Mouse (Mus musculus) hindbrain, embryonic 13.5 days (tissue): Measurements from ENCODE around the gene Litaf. TPM values are rescaled to one million over a fixed set of nuclear protein-coding genes. Genes with fewer than 3 reads are reported as not detected.

Source experiments
- ATAC-seq: fragments of 200-750 bp; cut with Nextera tagmentation; 2 replicates; pipeline ENCODE4 v1.8.0; 2017; ENCODE audit warnings: moderate TSS enrichment; ENCODE audit not compliant: low FRiP score
- H3K27ac ChIP-seq: fragments of 300-500 bp; sonication (generic); 2 replicates; pipeline ENCODE4 v1.5.1; 2015; ENCODE audit warnings: inconsistent platforms, mild to moderate bottlenecking, moderate library complexity
- H3K27me3 ChIP-seq: fragments of 300-500 bp; sonication (generic); 2 replicates; pipeline ENCODE4 v1.6.1; 2015; ENCODE audit warnings: mild to moderate bottlenecking, inconsistent platforms
- H3K36me3 ChIP-seq: fragments of 300-500 bp; sonication (generic); 2 replicates; pipeline ENCODE4 v1.6.1; 2015; ENCODE audit warnings: mild to moderate bottlenecking, inconsistent platforms
- H3K4me1 ChIP-seq: fragments of 300-500 bp; sonication (generic); replicated peaks from 2 replicates; pipeline ENCODE4 v1.6.1; 2015; ENCODE audit warnings: inconsistent platforms
- H3K4me2 ChIP-seq: fragments of 300-500 bp; sonication (generic); 2 replicates; pipeline ENCODE4 v1.6.1; 2015; ENCODE audit warnings: inconsistent platforms, mild to moderate bottlenecking, moderate library complexity
- H3K4me3 ChIP-seq: fragments of 300-500 bp; sonication (generic); 2 replicates; pipeline ENCODE4 v1.5.1; 2015; ENCODE audit warnings: mild to moderate bottlenecking, inconsistent platforms
- H3K9ac ChIP-seq: fragments of 300-500 bp; sonication (generic); 2 replicates; pipeline ENCODE4 v1.6.1; 2015; ENCODE audit warnings: mild to moderate bottlenecking, inconsistent platforms
- H3K9me3 ChIP-seq: fragments of 300-500 bp; sonication (generic); 2 replicates; pipeline ENCODE4 v1.6.1; 2016; ENCODE audit warnings: inconsistent platforms
- WGBS: fragments of 180-500 bp; shearing (Covaris S2); methylation state at CpG from one replicate; pipeline ENCODE4 v1.1.7; 2015; 5-methylcytosine and 5-hydroxymethylcytosine counted together
- polyA plus RNA-seq: library from polyadenylated mRNA; unstranded; fragments of >200 nt; fragmentation: Nextera tagmentation; extraction: Ambion mirVana; gene quantifications from 2 replicates; pipeline ENCODE4 v1.2.1, GENCODE M21; 2015

Litaf gene
- polyA plus RNA-seq: 36.4 and 40.6 TPM in 2 replicates

DNA sequence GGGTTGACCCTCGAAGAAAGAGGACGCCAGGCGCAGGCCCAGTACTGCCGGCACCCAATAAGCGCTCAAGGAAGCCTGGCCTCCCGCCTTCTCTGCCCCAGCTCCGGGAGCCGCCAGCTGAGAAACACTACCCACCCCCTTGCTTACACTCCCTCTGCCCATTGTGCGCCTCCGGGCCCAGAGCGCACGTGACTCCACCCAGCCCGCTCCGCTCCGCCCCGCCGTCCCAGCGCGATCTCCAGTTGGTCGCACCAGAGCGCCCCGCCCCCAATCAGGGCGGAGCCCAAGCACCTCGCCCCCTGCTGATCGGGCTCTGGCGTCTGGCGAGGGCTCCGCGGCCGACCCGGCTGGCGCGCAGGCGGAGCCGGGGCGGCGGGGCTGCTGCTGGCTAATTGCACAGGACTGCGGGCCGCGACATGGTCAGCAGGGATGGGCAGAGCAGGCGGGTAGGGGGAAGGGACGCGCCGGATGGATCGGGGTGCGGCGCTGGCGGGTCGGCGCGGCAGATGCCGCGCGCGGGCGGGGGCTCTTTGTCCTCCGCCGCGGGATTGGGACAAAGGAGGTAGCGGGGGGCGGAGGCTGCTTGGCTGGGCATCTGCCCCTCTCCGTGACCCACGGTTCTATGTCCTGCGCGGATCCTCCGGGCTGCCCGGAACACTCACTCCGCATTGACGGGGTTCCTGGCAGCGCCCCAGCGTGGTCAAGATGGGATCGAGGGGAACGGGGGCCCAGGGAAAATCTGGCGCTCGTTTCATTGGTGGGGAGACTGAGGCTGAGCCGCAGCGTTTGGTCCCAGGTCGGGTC is at the start of gene Litaf:
Litaf (minus strand) TSS at position 129 of the 804 bp plus-strand sequence.
- Histone ChIP-seq H3K4me1 (peaks cover 73% of the 10 kb centered on the region), H3K27me3 (no peaks in the 10 kb centered on the region), H3K9me3 (no peaks in the 10 kb centered on the region), H3K9ac (peak within 1 kb of the TSS; percentile 99), H3K27ac (peak within 1 kb of the TSS; percentile 99), H3K4me3 (peak within 1 kb of the TSS; percentile 80), H3K36me3 (0 out of 2 replicates have a peak, but pooled peaks cover under 1% of the 10 kb centered on the region), H3K4me2 (peak within 1 kb of the TSS; percentile 92)
- ATAC-seq: peak; percentile 96
- WGBS: under 1% methylated on average over 78 of the region's 78 CpGs

DNA sequence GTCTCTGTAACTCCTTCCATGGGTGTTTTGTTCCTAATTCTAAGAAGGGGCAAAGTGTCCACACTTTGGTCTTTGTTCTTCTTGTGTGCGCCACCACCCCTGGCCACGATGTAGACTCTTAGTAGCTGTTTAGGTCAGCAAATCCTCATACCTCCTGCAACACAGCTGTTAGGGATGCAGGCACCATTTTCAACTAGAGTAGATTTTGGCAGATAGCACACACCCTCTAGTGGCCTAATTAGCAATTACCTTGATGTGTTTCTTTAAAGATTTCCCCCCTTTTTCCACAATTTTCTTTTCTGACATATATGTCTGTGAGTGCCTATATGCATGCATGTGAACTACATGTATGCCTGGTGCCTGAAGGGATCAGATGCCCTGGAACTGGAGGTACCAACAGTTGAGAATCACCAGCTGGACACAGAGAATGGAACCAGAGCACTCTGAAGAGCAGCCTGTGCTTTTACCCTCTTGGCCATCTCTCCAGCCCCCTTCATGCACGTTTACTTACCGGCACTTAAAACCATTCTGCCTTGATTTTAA is 43.3 kb upstream of the Litaf start:
- no peak overlapping the region for H3K9ac ChIP-seq
- no peak for ATAC-seq
- H3K9me3 ChIP-seq: no peaks in the 10 kb centered on the region
- no peaks in the 10 kb centered on the region for H3K27me3 ChIP-seq
- H3K27ac ChIP-seq: no peak overlapping the region
- no peaks in the 10 kb centered on the region for H3K4me1 ChIP-seq
- H3K4me3 ChIP-seq: no peak overlapping the region
- WGBS: 72% methylated on average over 4 of the region's 4 CpGs
- H3K36me3 ChIP-seq: peaks cover 15% of the 10 kb centered on the region
- H3K4me2 ChIP-seq: no peak overlapping the region

DNA sequence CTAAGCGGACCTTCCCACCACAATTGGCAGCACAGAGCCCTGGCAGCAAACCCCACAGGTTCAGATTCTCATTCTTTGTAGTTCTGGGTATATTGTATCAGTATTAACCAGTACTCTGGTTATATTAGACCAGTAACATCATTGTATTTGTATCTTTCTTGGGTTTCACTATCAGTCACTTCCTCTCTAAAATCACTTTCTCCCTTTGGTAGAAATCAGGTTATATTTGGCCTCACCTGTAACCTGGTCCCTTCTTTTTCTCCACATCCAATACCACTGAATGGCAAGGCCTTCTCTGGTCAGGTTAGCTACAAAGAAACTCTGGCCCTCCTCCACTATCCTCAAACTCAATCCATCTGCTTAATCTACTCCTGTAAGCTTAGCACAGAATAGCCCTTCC is 38.9 kb upstream of the Litaf start:
- H3K27me3 ChIP-seq: no peaks in the 10 kb centered on the region
- 81% methylated on average over 1 of the region's 1 CpGs for WGBS
- no peaks in the 10 kb centered on the region for H3K4me1 ChIP-seq
- H3K4me3 ChIP-seq: no peak overlapping the region
- no peak overlapping the region for H3K9ac ChIP-seq
- H3K36me3 ChIP-seq: peaks cover 25% of the 10 kb centered on the region
- H3K27ac ChIP-seq: no peak overlapping the region
- no peaks in the 10 kb centered on the region for H3K9me3 ChIP-seq
- no peak overlapping the region for H3K4me2 ChIP-seq
- no peak for ATAC-seq

DNA sequence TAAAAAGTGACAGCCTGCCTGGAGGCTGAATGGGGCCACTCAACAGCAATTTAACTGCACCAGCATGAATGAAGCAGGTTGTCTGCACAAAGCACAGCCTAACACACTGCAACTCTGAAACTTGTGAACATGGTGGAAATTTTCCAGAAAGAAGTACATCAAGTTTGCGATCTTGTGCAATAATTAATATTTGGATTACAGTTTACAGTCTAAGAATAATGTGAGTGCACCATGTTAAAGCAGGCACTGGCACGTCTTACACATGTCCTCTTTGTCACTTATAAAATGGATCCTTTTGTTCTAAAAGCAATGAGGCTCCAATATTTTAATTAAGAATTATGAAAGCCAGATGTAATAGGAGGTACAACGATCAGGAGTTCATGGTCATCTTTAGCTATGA is 31.3 kb upstream of the Litaf start:
- H3K9me3 ChIP-seq: no peaks in the 10 kb centered on the region
- no peak overlapping the region for H3K27ac ChIP-seq
- peaks cover 17% of the 10 kb centered on the region for H3K36me3 ChIP-seq
- no peak overlapping the region for H3K4me2 ChIP-seq
- WGBS: 91% methylated on average over 3 of the region's 3 CpGs
- no peak overlapping the region for H3K4me3 ChIP-seq
- H3K27me3 ChIP-seq: no peaks in the 10 kb centered on the region
- H3K9ac ChIP-seq: no peak overlapping the region
- H3K4me1 ChIP-seq: no peaks in the 10 kb centered on the region
- no peak for ATAC-seq

DNA sequence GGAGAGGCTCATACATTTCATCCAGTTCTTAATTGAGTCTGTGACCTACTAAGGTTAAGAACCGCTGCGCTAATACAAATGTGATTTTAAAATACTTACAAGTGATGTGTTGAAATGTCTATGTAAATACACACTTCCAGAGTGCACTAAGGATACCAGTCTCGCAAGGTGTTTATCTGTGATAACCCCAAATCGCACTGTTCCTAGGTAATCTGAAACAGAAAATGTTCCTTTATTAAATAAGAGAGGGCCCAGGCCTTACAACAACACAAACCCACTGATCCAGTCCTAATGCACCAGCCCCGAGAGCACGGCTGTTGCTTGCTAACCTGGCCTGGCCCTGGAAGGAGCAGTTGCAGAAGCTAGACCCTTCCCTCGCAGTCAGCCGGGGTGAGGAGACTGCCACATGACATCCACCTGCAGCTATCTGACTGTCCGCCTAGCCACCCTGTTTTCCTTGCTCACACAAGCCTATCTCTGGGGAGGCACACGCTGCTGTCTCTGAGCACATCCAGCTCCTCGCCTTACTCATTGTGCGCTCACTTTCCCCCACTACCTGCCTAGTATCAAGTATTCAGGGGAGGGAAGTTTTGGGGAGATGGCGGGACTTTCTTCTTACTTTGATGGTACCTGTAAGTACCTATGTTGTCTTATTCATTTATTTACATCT is 27.9 kb upstream of the Litaf start:
- 90% methylated on average over 13 of the region's 13 CpGs for WGBS
- no peak for ATAC-seq
- H3K36me3 ChIP-seq: peaks cover 42% of the 10 kb centered on the region
- H3K4me2 ChIP-seq: no peak overlapping the region
- H3K9me3 ChIP-seq: no peaks in the 10 kb centered on the region
- H3K9ac ChIP-seq: no peak overlapping the region
- H3K4me1 ChIP-seq: no peaks in the 10 kb centered on the region
- H3K4me3 ChIP-seq: no peak overlapping the region
- H3K27ac ChIP-seq: no peak overlapping the region
- no peaks in the 10 kb centered on the region for H3K27me3 ChIP-seq

DNA sequence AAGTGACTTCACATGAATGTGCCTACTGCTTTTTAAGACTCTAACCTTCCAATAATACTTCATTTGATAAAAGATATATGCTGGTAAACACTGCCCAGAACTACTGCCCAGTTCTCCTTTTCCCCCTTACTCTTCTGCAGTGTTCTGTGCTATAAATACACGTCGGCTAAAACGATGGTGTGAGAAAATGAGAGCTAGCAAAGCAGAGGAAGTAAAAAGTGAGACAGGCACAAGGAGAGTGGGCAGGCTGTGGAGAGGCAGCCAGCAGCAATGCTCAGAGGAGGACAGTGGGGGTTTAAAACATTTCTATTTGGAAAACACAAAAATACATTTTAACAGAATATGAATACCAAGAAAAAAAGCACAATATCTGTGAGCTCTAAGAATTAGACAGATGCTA is 26.6 kb upstream of the Litaf start:
- Histone ChIP-seq H3K4me3 (no peak overlapping the region), H3K9ac (no peak overlapping the region), H3K9me3 (no peaks in the 10 kb centered on the region), H3K27me3 (no peaks in the 10 kb centered on the region), H3K4me1 (peaks cover 9% of the 10 kb centered on the region), H3K36me3 (peaks cover 54% of the 10 kb centered on the region), H3K27ac (no peak overlapping the region), H3K4me2 (no peak overlapping the region)
- ATAC-seq: no peak
- WGBS: 85% methylated on average over 3 of the region's 3 CpGs

DNA sequence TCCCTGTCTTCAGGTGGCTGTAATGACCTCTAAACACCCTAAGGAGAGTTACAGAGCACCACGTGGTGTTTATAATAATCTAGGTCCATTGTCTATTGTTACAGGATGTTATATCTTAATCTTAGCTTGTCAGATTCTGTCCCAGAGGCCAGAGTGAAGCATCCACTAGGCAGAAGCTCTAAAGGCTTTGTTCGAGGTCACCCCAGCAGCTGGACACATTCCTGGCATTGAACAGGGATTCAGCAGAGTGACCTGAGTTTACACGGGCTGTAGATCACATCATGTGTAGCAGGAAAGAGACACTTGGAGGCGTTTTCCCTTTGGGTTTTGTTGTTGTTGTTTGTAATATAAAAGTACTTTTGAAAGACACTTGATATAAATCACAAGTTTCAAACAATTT is 26.1 kb upstream of the Litaf start:
- ATAC-seq: no peak
- H3K4me3 ChIP-seq: no peak overlapping the region
- no peaks in the 10 kb centered on the region for H3K9me3 ChIP-seq
- no peak overlapping the region for H3K9ac ChIP-seq
- H3K27me3 ChIP-seq: no peaks in the 10 kb centered on the region
- peaks cover 10% of the 10 kb centered on the region for H3K4me1 ChIP-seq
- H3K27ac ChIP-seq: no peak overlapping the region
- 75% methylated on average over 4 of the region's 4 CpGs for WGBS
- peaks cover 59% of the 10 kb centered on the region for H3K36me3 ChIP-seq
- no peak overlapping the region for H3K4me2 ChIP-seq

DNA sequence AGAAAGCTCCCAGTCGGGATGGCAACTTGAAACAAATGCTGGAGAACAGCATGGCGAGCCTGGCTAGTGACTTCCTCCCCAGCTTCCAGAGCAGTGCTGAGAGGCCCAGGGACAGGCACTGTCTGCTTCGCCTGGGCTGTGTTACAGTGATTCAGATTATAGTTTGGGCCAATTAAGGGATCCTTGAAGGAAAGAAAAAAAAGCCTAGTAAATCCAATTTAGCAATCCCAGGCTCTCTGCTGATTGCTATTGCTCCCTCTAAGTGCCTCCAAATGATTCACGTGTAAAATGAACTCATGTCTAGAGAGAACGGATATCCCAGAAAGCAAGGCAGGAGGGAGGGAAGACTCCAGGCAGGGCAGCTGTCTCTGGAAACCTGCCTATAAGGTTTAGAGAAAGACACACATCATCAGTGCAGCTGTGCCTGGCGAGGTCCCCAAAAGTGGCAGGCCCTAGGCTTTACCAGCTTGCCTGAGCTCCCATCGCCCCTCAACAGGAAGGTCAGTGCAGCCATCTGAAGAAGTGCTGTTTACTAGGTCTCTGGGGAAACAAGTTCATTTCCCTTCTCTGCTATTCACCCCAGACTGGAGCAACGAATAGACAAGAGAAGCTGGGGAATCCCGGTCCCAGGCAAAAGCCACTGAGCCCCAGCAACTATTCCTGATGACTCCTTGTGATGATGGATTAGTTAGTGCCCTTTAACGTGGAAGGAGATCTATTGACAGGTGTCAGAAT is 25.0 kb upstream of the Litaf start:
- H3K4me1 ChIP-seq: peaks cover 10% of the 10 kb centered on the region
- H3K36me3 ChIP-seq: peaks cover 55% of the 10 kb centered on the region
- ATAC-seq: no peak

DNA sequence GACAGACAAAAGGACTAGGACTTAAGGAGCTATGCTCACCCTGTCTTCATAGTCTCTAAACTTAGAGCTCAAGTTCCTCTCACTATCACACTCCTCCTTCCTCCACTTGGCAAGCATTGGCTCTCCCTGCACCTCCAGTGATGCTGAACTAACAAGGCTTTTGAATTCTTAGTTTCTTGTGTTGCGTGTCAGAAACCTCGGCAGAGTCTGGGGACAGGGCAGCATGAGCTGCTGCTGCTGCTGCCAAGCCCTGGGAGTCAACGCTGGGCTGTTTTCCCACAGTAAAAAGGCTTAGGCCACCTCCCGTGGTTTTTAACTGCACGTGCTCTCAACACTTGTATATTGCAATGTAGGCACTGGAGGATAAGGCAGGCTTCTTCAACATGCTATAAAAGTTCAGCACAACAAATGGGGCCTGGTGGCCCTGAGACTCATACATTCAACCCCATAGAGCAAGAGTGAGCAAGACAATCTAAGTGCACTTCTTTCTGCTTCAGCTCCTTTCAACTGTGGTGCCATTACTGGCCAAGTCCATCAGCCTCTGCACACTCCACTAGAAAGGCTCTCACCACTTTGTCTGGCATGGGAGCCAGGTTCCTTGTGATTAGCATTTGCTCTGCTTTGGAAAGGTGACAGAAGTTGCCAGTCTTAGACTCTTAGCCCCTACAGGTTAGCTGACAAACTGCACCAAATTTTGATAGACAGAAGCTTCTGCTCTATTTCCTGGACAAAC is 21.1 kb upstream of the Litaf start:
- Histone ChIP-seq H3K4me3 (no peak overlapping the region), H3K36me3 (peaks cover 73% of the 10 kb centered on the region), H3K9me3 (no peaks in the 10 kb centered on the region), H3K4me1 (peaks cover 10% of the 10 kb centered on the region), H3K4me2 (no peak overlapping the region), H3K27me3 (no peaks in the 10 kb centered on the region), H3K9ac (no peak overlapping the region), H3K27ac (peak overlapping the region; percentile 62)
- peak; percentile 79 for ATAC-seq
- WGBS: 50% methylated on average over 5 of the region's 5 CpGs

More for the DNA sequence above, 25.0 kb upstream of the Litaf start:
- Histone ChIP-seq H3K4me3 (no peak overlapping the region), H3K27ac (peak overlapping the region; percentile 3; the same call in 1 of the 2 replicates), H3K9me3 (no peaks in the 10 kb centered on the region), H3K4me2 (no peak overlapping the region), H3K9ac (no peak overlapping the region), H3K27me3 (no peaks in the 10 kb centered on the region)
- WGBS: 86% methylated on average over 10 of the region's 10 CpGs

DNA sequence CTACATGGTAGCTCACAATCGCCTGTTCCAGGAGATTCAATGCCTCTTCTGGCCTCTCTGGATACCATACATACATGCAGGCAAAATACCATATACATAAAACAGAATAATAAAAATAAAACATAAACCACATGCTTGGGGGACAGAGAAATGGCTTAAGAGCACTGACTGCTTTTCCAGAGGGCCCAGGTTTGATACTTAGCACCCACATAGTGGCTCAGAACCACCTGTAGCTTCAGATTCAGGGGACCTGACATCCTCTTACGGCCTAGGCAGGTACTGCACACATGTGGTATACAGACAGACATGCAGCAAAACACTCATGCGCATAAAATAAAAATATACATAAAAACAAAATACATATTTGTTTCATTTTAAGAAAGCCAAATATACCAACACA is 20.3 kb upstream of the Litaf start:
- Histone ChIP-seq H3K4me3 (no peak overlapping the region), H3K36me3 (peaks cover 72% of the 10 kb centered on the region), H3K27me3 (no peaks in the 10 kb centered on the region), H3K4me1 (peaks cover 10% of the 10 kb centered on the region), H3K4me2 (no peak overlapping the region), H3K9ac (no peak overlapping the region), H3K9me3 (no peaks in the 10 kb centered on the region), H3K27ac (no peak overlapping the region)
- ATAC-seq: no peak
- WGBS: 94% methylated on average over 3 of the region's 3 CpGs

DNA sequence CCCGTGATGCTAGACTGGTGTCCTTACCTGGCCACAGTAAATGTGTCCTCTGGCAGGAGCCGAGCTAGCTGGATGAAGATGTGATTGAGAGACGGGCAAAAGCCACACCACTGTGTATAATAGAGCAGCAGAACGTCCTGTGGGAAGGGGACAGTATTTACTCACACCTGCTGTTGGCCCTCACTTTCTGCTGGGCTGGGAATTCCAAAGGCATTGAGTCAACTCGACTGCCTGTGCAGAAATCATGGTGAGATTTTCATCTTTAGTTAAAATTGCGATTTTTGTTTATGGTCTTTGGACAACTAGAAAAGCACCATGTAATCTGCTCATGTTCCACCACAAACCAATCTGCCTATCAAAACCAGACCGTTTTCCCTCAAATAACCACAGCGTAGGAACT is 18.2 kb upstream of the Litaf start:
- Histone ChIP-seq H3K27ac (no peak overlapping the region), H3K4me2 (no peak overlapping the region), H3K9me3 (no peaks in the 10 kb centered on the region), H3K27me3 (no peaks in the 10 kb centered on the region), H3K9ac (no peak overlapping the region), H3K36me3 (peaks cover 73% of the 10 kb centered on the region), H3K4me1 (peaks cover 10% of the 10 kb centered on the region), H3K4me3 (no peak overlapping the region)
- WGBS: 94% methylated on average over 8 of the region's 8 CpGs
- ATAC-seq: no peak
